Mouse (Mus musculus): ENCODE results near the gene Prelp. TPM values are rescaled to one million over a fixed set of nuclear protein-coding genes. Genes with fewer than 3 reads are reported as not detected.

Gene Prelp
- total and polyA plus RNA-seq, 3 experiments = 29.0 to 52.1 (median 34.4) TPM

DNA sequence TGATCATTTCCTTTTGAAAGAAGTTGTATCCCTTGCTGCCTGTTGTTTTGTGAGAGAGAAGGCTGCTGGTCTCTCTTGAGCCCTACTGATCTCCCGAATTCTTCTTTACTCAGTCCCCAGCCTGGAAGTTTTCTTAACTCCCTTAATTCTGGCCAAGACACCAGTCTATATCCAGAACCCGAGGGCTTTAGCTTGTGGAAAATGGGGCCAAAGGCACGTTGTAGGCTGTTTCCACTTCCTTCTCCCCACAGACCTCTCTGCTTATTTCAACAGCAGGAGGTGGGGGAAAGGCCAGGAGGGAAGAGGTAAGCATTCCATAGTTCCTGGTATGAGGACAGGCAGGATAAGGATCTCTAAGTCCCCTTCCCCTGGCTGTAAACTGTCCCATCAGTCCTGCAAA lies 8.8 kb upstream of the Prelp start:
- Histone ChIP-seq H3K4me3 (no peak overlapping the region), H3K9ac (ENCODE audit: low read depth, low read length) (no peak overlapping the region), H3K27me3 (ENCODE audit: control insufficient read depth, insufficient read depth, low read length) (no peaks in the 10 kb centered on the region), H3K27ac (no peak overlapping the region), H3K4me1 (ENCODE audit: control insufficient read depth, insufficient read depth, low read length) (peaks cover 14% of the 10 kb centered on the region), H3K36me3 (ENCODE audit: control insufficient read depth, insufficient read depth, low read length) (no peaks in the 10 kb centered on the region), H3K79me2 (replicated peaks; ENCODE audit: control insufficient read depth, insufficient read depth, low read length) (no peaks in the 10 kb centered on the region)
- DNase-seq = no peak
- TF ChIP-seq CTCF (IDR thresholded peaks at IDR 0.05) (no peak), EP300 (IDR thresholded peaks at IDR 0.05; ENCODE audit: insufficient read depth, low read depth, low read length) (no peak), POLR2A (IDR thresholded peaks at IDR 0.05; ENCODE audit: insufficient read depth, low read depth, low read length) (no peak)
- WGBS = 39% methylated on average over 3 of the region's 3 CpGs
- intact Hi-C loops (cut with DNase I) = no loop called here

DNA sequence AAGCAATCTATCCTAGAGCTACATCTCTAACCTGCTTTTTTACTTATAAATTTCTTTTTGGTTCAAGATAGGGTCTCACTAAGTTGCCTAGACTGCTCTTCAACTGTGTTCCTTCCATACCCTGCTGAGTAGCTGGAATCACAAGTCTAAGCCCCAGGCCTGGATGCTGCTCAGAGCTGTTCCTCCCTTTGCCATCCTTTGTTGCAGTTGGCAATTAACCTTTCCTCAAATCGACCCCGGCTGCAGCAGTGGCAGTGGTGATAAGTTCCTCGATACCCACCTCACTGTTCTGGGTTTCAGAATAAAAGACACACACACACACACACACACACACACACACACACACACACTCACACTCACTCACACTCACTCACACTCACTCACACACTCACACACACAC lies 4.0 kb upstream of the Prelp start:
- TF ChIP-seq CTCF (IDR thresholded peaks at IDR 0.05) (no peak), EP300 (IDR thresholded peaks at IDR 0.05; ENCODE audit: insufficient read depth, low read depth, low read length) (no peak), POLR2A (IDR thresholded peaks at IDR 0.05; ENCODE audit: insufficient read depth, low read depth, low read length) (no peak)
- Histone ChIP-seq H3K27me3 (ENCODE audit: control insufficient read depth, insufficient read depth, low read length) (no peaks in the 10 kb centered on the region), H3K27ac (no peak overlapping the region), H3K4me3 (no peak overlapping the region), H3K79me2 (replicated peaks; ENCODE audit: control insufficient read depth, insufficient read depth, low read length) (no peaks in the 10 kb centered on the region), H3K9ac (ENCODE audit: low read depth, low read length) (no peak overlapping the region), H3K36me3 (ENCODE audit: control insufficient read depth, insufficient read depth, low read length) (no peaks in the 10 kb centered on the region), H3K4me1 (ENCODE audit: control insufficient read depth, insufficient read depth, low read length) (peaks cover 6% of the 10 kb centered on the region)
- intact Hi-C loops (cut with DNase I) = no loop called here
- DNase-seq = no peak
- WGBS = 72% methylated on average over 3 of the region's 3 CpGs

DNA sequence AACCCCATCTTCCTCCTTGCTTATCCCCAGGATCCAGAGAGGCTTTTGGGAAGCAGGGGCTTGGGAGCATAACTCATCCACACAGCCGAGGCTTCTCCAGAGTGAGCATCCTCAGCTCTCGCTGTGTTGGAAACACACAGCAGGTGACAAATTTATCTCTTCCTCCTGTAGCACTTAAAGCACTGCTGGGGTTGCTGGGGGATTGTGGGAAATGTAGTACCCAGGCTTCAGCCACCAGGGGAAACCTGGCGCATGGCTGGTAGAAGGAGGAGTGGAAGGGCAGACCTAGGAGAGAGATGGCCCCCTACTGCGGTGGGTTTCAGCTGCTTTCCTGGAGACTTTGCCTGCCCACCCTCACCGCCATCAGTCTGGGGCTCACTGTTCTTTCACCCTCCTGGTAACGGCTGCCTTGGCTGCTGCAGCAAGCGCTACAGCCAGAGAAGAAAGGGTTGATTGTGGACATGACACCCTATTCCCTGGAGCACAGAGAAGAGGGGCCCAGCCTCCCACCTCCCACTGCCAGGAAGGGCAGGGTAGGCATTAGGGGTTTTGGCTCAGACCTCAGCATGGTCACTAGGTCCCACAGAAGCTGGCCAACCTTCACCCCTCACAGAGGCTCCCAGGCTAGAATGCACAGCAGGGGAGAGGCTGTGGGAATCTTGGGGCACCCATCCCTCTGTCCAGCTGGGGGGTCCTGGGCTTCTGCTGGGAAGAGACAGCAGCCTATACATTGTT lies 3.1 kb upstream of the Prelp start:
- Histone ChIP-seq H3K27me3 (ENCODE audit: control insufficient read depth, insufficient read depth, low read length) (no peaks in the 10 kb centered on the region), H3K27ac (no peak overlapping the region), H3K4me1 (ENCODE audit: control insufficient read depth, insufficient read depth, low read length) (peaks cover 6% of the 10 kb centered on the region), H3K9ac (ENCODE audit: low read depth, low read length) (no peak overlapping the region), H3K36me3 (ENCODE audit: control insufficient read depth, insufficient read depth, low read length) (no peaks in the 10 kb centered on the region), H3K4me3 (no peak overlapping the region), H3K79me2 (replicated peaks; ENCODE audit: control insufficient read depth, insufficient read depth, low read length) (no peaks in the 10 kb centered on the region)
- TF ChIP-seq CTCF (IDR thresholded peaks at IDR 0.05) (peak; percentile 29), EP300 (IDR thresholded peaks at IDR 0.05; ENCODE audit: insufficient read depth, low read depth, low read length) (no peak)
- 58% methylated on average over 7 of the region's 7 CpGs for WGBS
- intact Hi-C loops (cut with DNase I) = no loop called here
- DNase-seq = no peak

- Histone ChIP-seq H3K79me2 (replicated peaks; ENCODE audit: control insufficient read depth, insufficient read depth, low read length) (no peaks in the 10 kb centered on the region), H3K4me1 (ENCODE audit: control insufficient read depth, insufficient read depth, low read length) (peaks cover 8% of the 10 kb centered on the region), H3K27me3 (ENCODE audit: control insufficient read depth, insufficient read depth, low read length) (no peaks in the 10 kb centered on the region), H3K9ac (ENCODE audit: low read depth, low read length) (no peak overlapping the region), H3K4me3 (no peak overlapping the region), H3K27ac (no peak overlapping the region), H3K36me3 (ENCODE audit: control insufficient read depth, insufficient read depth, low read length) (no peaks in the 10 kb centered on the region)
- intact Hi-C loops (cut with DNase I) = no loop called here
- DNase-seq = no peak
- 99% methylated on average over 5 of the region's 5 CpGs for WGBS
- TF ChIP-seq CTCF (IDR thresholded peaks at IDR 0.05) (no peak), POLR2A (IDR thresholded peaks at IDR 0.05; ENCODE audit: insufficient read depth, low read depth, low read length) (no peak), EP300 (IDR thresholded peaks at IDR 0.05; ENCODE audit: insufficient read depth, low read depth, low read length) (no peak)
These were observed 1.9 kb upstream of the Prelp start for GRCm38 (mm10) chr1:133923071-133923470.

GRCm38 (mm10) chr1:133920876-133921275 lies 338 bp downstream of the Prelp start:
- Histone ChIP-seq H3K27me3 (ENCODE audit: control insufficient read depth, insufficient read depth, low read length) (no peaks in the 10 kb centered on the region), H3K4me3 (peak overlapping the region; percentile 43), H3K36me3 (ENCODE audit: control insufficient read depth, insufficient read depth, low read length) (peaks cover 3% of the 10 kb centered on the region), H3K9ac (ENCODE audit: low read depth, low read length) (peak overlapping the region; percentile 57), H3K27ac (peak overlapping the region; percentile 84), H3K79me2 (replicated peaks; ENCODE audit: control insufficient read depth, insufficient read depth, low read length) (no peaks in the 10 kb centered on the region), H3K4me1 (ENCODE audit: control insufficient read depth, insufficient read depth, low read length) (peaks cover 21% of the 10 kb centered on the region)
- intact Hi-C loops (cut with DNase I) = no loop called here
- no peak for DNase-seq
- TF ChIP-seq EP300 (IDR thresholded peaks at IDR 0.05; ENCODE audit: insufficient read depth, low read depth, low read length) = no peak
- TF ChIP-seq CTCF (IDR thresholded peaks at IDR 0.05) = no peak
- TF ChIP-seq POLR2A (IDR thresholded peaks at IDR 0.05; ENCODE audit: insufficient read depth, low read depth, low read length) = no peak
- whole genome bisulfite sequencing = 31% methylated on average over 3 of the region's 3 CpGs

GRCm38 (mm10) chr1:133920401-133920800 lies 813 bp downstream of the Prelp start:
- peaks cover 3% of the 10 kb centered on the region for H3K36me3 ChIP-seq (ENCODE audit: control insufficient read depth, insufficient read depth, low read length)
- 42% methylated on average over 3 of the region's 3 CpGs for WGBS
- H3K4me1 ChIP-seq (ENCODE audit: control insufficient read depth, insufficient read depth, low read length) = peaks cover 24% of the 10 kb centered on the region
- H3K27ac ChIP-seq = peak overlapping the region; percentile 81
- H3K79me2 ChIP-seq (replicated peaks; ENCODE audit: control insufficient read depth, insufficient read depth, low read length) = no peaks in the 10 kb centered on the region
- DNase-seq = no peak
- TF ChIP-seq EP300 (IDR thresholded peaks at IDR 0.05; ENCODE audit: insufficient read depth, low read depth, low read length) = no peak
- TF ChIP-seq POLR2A (IDR thresholded peaks at IDR 0.05; ENCODE audit: insufficient read depth, low read depth, low read length) = no peak
- TF ChIP-seq CTCF (IDR thresholded peaks at IDR 0.05) = no peak
- intact Hi-C loops (cut with DNase I) = no loop called here
- H3K9ac ChIP-seq (ENCODE audit: low read depth, low read length) = peak overlapping the region; percentile 57
- no peaks in the 10 kb centered on the region for H3K27me3 ChIP-seq (ENCODE audit: control insufficient read depth, insufficient read depth, low read length)
- peak overlapping the region; percentile 13; the same call in 1 of the 2 replicates for H3K4me3 ChIP-seq
